Mouse (Mus musculus) limb, embryonic 11.5 days (tissue): ENCODE results near the gene Vmn1r22. TPM values are rescaled to one million over a fixed set of nuclear protein-coding genes. Genes with fewer than 3 reads are reported as not detected.
"Not testable (repeated sequence)": the region's sequence is repeated elsewhere in the genome, so short reads cannot be mapped to it uniquely, and the experiment has no call there.

Experiments used
- ATAC-seq: fragments of 200-750 bp; cut with Nextera tagmentation; 2 replicates; pipeline ENCODE4 v1.8.0; 2017; ENCODE audit warnings: low read depth; ENCODE audit not compliant: insufficient number of reproducible peaks, low FRiP score, low TSS enrichment
- DNase-seq: peaks from one replicate; pipeline ENCODE4 v3.0.0-alpha.2; 2015; ENCODE audit warnings: low spot score
- H3K27ac ChIP-seq: fragments of 300-500 bp; sonication (generic); replicated peaks from 2 replicates; pipeline ENCODE4 v1.5.1; 2014; ENCODE audit warnings: low read depth, mild to moderate bottlenecking, low read length
- H3K27me3 ChIP-seq: fragments of 300-500 bp; sonication (generic); 2 replicates; pipeline ENCODE4 v1.6.1; 2014; ENCODE audit warnings: mild to moderate bottlenecking, low read length, mixed read lengths; ENCODE audit not compliant: control insufficient read depth, insufficient read depth
- H3K36me3 ChIP-seq: fragments of 300-500 bp; sonication (generic); 2 replicates; pipeline ENCODE4 v1.6.1; 2014; ENCODE audit warnings: mild to moderate bottlenecking, low read length, moderate library complexity, mixed read lengths; ENCODE audit not compliant: control insufficient read depth, insufficient read depth
- H3K4me1 ChIP-seq: fragments of 300-500 bp; sonication (generic); 2 replicates; pipeline ENCODE4 v1.6.1; 2014; ENCODE audit warnings: low read length, mixed read lengths; ENCODE audit not compliant: control insufficient read depth, insufficient read depth
- H3K4me2 ChIP-seq: fragments of 300-500 bp; sonication (generic); 2 replicates; pipeline ENCODE4 v1.6.1; 2014; ENCODE audit warnings: low read depth, mild to moderate bottlenecking, moderate library complexity; ENCODE audit not compliant: severe bottlenecking
- H3K4me3 ChIP-seq: fragments of 300-500 bp; sonication (generic); 2 replicates; pipeline ENCODE4 v1.5.1; 2014; ENCODE audit warnings: low read depth, low read length
- H3K9ac ChIP-seq: fragments of 300-500 bp; sonication (generic); 2 replicates; pipeline ENCODE4 v1.6.1; 2014; ENCODE audit warnings: mild to moderate bottlenecking, low read length
- H3K9me3 ChIP-seq: fragments of 300-500 bp; sonication (generic); 2 replicates; pipeline ENCODE4 v1.6.1; 2016; ENCODE audit warnings: low read length; ENCODE audit not compliant: control insufficient read depth
- WGBS: fragments of 180-500 bp; shearing (Covaris S2); extraction: QIAGEN DNeasy Blood & Tissue Kit; methylation state at CpG from one replicate; pipeline ENCODE4 v1.1.7; 2014; 5-methylcytosine and 5-hydroxymethylcytosine counted together
- polyA plus RNA-seq: library from polyadenylated mRNA; unstranded; fragments of >200 nt; fragmentation: Nextera tagmentation; extraction: Ambion mirVana; gene quantifications from 2 replicates; pipeline ENCODE4 v1.2.1, GENCODE M21; 2014

Vmn1r22 gene
- polyA plus RNA-seq: not detected in 2 replicates

- 84% methylated on average over 1 of the region's 1 CpGs for WGBS
- no peak for ATAC-seq
- no peak for DNase-seq
- H3K36me3 ChIP-seq: no peaks in the 10 kb centered on the region
- H3K4me2 ChIP-seq: no peak within 1 kb of the TSS
- no peak within 1 kb of the TSS for H3K27ac ChIP-seq
- H3K4me1 ChIP-seq: no peaks in the 10 kb centered on the region
- no peaks in the 10 kb centered on the region for H3K27me3 ChIP-seq
- H3K9ac ChIP-seq: no peak within 1 kb of the TSS
- H3K9me3 ChIP-seq: no peaks in the 10 kb centered on the region
- H3K4me3 ChIP-seq: no peak within 1 kb of the TSS
Measured at GRCm38 (mm10) chr6:57907928-57908327, at the start of gene Vmn1r22. Gene Vmn1r22, minus strand, starts transcription at chr6:57908028.

DNA sequence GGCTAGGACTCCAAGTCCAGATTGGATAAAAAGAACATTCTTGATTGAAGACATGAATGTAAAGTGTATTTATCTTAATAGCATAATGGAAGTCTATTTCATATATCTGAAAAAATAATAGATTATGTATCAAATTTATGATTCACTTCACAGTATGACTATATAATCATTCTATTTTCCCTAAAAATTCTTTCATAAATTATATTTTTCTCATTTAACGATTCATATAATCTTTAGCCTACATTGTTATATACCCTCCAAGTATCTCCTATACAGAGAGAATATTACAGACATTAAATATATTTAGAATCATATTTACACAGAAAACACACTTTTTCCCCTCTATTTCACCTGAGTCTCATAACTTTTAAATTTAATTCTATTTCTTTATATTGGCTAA lies 18.9 kb upstream of the Vmn1r22 start, which contains the start of gene Vmn1r23:
TSS of gene Vmn1r23 (minus strand) at position 101 of the 400 bp plus-strand sequence.
- Histone ChIP-seq H3K27ac (no peak within 1 kb of the TSS), H3K36me3 (no peaks in the 10 kb centered on the region), H3K27me3 (no peaks in the 10 kb centered on the region), H3K9me3 (no peaks in the 10 kb centered on the region), H3K4me2 (no peak within 1 kb of the TSS), H3K4me3 (no peak within 1 kb of the TSS), H3K9ac (no peak within 1 kb of the TSS), H3K4me1 (no peaks in the 10 kb centered on the region)
- WGBS: 90% methylated on average over 1 of the region's 1 CpGs
- ATAC-seq: no peak
- no peak for DNase-seq

DNA sequence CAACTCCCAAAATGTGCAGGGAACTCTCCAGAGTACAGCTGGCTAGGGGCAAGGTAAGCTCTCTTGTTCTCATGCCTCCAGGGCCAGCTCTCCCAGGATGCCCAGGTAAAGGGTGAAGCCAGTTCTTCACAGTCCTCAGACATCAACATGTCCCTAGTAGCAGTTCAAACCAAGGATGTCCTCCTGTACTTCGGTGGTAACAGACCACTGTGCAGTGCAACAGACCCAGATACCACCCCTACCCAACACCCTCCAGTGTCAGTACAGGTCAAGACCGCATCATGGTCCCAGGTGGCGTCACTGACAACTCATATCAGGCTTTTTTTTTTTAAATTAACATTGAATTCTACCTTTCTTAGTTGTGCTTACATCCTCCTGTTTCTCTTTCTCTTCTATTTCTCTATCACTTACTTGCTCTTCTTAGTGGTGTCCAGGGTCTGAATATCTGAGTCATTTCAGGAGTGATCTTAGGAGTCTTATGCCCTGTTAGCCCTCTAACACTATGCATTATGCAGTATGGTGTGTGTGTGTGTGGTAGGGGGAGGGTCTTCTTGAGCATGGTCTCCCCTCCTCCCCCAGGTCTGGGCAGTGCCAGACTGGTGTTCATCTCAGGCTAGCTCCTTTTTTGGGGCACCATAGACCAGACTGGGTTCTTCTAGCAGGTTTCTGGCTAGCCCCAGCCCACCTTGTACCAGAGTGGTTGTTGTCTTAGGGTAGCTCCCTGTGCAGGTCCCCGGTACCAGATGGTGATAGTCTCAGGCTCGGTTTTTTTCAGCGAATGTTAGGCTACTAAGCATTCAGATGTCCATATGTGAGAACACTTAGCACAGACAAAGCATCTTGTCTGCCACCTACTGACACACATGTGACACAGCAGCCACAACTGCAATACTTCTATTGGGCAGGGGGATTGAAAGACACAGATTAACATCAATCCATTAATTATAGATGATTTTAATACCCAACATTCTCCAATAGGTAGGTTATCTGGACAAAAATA lies 48.5 kb downstream of the Vmn1r22 start:
- H3K27me3 ChIP-seq: no peaks in the 10 kb centered on the region
- H3K4me3 ChIP-seq: no peak overlapping the region
- H3K9ac ChIP-seq: no peak overlapping the region
- ATAC-seq (peak; percentile 83), DNase-seq (peak; percentile 25)
- H3K9me3 ChIP-seq: no peaks in the 10 kb centered on the region
- no peak overlapping the region for H3K4me2 ChIP-seq
- no peaks in the 10 kb centered on the region for H3K36me3 ChIP-seq
- no peak overlapping the region for H3K27ac ChIP-seq
- 57% methylated on average over 6 of the region's 6 CpGs for WGBS
- H3K4me1 ChIP-seq: no peaks in the 10 kb centered on the region

GRCm38 (mm10) chr6:57851177-57851576 lies 56.7 kb downstream of the Vmn1r22 start:
- H3K27me3 ChIP-seq, H3K9me3 ChIP-seq, H3K27ac ChIP-seq, H3K9ac ChIP-seq, H3K4me3 ChIP-seq, H3K4me1 ChIP-seq, ATAC-seq, DNase-seq, H3K36me3 ChIP-seq, H3K4me2 ChIP-seq: not testable (repeated sequence)
- WGBS: 91% methylated on average over 5 of the region's 5 CpGs

- DNase-seq: no peak
- H3K4me1 ChIP-seq: no peaks in the 10 kb centered on the region
- H3K27ac ChIP-seq: no peak within 1 kb of the TSS
- H3K9ac ChIP-seq: no peak within 1 kb of the TSS
- ATAC-seq: no peak
- no peaks in the 10 kb centered on the region for H3K27me3 ChIP-seq
- no peak within 1 kb of the TSS for H3K4me2 ChIP-seq
- 76% methylated on average over 1 of the region's 1 CpGs for WGBS
- H3K36me3 ChIP-seq: no peaks in the 10 kb centered on the region
- H3K9me3 ChIP-seq: no peaks in the 10 kb centered on the region
- H3K4me3 ChIP-seq: no peak within 1 kb of the TSS
Measured at GRCm38 (mm10) chr6:57850286-57850685, 57.5 kb downstream of the Vmn1r22 start, which contains the start of gene Vmn1r21. Gene Vmn1r21, minus strand, starts transcription at chr6:57850343.

Other genes starting within 250 kb of the Vmn1r22 start
- gene Pyurf, start 215.9 kb downstream of the Vmn1r22 start, polyA plus RNA-seq: 17.2 and 18.9 TPM in 2 replicates
- 42.7 and 44.6 TPM in 2 replicates for gene Lancl2, start 205.5 kb downstream of the Vmn1r22 start, polyA plus RNA-seq
- gene Vopp1, start 82.9 kb downstream of the Vmn1r22 start, polyA plus RNA-seq: 37.1 and 50.5 TPM in 2 replicates
- gene Vmn1r21, start 57.7 kb downstream of the Vmn1r22 start, polyA plus RNA-seq: not detected in 2 replicates
- not detected in 2 replicates for gene Vmn1r23, start 18.8 kb upstream of the Vmn1r22 start, polyA plus RNA-seq
- not detected in 2 replicates for gene Vmn1r24, start 53.5 kb upstream of the Vmn1r22 start, polyA plus RNA-seq
- gene Vmn1r25, start 72.8 kb upstream of the Vmn1r22 start, polyA plus RNA-seq: not detected in 2 replicates
- not detected in 2 replicates for gene Vmn1r26, start 107.1 kb upstream of the Vmn1r22 start, polyA plus RNA-seq